Mouse (Mus musculus): ENCODE data around the gene Dnase1. TPM values are rescaled to one million over a fixed set of nuclear protein-coding genes. Genes with fewer than 3 reads are reported as not detected.
A peak's percentile ranks its signal among the peaks of the same experiment; 100 is the strongest.
"Not testable (repeated sequence)": the region's sequence is repeated elsewhere in the genome, so short reads cannot be mapped to it uniquely, and the experiment has no call there.

Dnase1 gene
- polyA plus RNA-seq (2012; rRNA removed), result 50.8 and 415 TPM in 2 replicates

DNA sequence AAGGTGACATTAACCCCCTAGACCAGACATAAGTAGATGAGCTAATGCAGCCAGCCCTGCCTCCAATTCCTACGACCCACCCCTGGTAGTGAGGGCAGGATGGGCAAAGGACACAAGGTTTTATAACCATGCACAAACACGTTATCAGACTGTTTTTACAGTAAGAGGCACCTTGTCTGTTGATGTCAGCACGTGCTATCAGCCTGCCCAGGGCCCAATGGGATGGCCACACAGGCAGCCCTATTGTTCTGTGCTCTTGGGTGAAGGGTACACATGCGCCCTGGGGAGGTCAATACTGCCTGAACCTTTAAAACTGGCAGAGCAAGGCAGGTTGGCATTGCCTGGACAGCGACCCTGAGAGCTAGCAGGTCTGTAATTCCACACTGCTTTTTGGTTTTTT is at the start of gene Dnase1:
Dnase1 (plus strand) TSS at position 136 of the 400 bp plus-strand sequence.
- no peak for DNase-seq (ENCODE audit: low read depth, low spot score)
- WGBS, result 45% methylated on average over 5 of the region's 5 CpGs

DNA sequence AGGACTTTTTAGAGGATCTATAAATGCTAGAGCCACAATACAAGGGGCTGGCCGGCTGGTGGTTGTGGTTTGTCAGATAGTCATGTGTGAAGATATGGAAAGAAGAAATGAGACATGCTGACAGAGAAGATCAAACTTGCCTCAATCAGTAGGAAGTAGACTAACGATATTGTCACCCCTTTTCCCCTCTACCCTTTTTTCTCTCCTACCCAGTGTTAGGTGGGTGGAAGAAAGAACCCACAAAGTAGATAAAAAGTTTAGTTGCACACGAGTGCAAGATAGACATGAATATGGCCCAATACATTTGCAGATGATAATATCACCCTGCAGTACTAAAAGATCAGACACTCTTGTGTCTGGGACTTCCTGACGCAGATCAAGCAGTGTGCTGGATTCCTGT is 48.3 kb upstream of the Dnase1 start:
- WGBS, result 84% methylated on average over 4 of the region's 4 CpGs
- no peak for DNase-seq (ENCODE audit: low read depth, low spot score)

DNA sequence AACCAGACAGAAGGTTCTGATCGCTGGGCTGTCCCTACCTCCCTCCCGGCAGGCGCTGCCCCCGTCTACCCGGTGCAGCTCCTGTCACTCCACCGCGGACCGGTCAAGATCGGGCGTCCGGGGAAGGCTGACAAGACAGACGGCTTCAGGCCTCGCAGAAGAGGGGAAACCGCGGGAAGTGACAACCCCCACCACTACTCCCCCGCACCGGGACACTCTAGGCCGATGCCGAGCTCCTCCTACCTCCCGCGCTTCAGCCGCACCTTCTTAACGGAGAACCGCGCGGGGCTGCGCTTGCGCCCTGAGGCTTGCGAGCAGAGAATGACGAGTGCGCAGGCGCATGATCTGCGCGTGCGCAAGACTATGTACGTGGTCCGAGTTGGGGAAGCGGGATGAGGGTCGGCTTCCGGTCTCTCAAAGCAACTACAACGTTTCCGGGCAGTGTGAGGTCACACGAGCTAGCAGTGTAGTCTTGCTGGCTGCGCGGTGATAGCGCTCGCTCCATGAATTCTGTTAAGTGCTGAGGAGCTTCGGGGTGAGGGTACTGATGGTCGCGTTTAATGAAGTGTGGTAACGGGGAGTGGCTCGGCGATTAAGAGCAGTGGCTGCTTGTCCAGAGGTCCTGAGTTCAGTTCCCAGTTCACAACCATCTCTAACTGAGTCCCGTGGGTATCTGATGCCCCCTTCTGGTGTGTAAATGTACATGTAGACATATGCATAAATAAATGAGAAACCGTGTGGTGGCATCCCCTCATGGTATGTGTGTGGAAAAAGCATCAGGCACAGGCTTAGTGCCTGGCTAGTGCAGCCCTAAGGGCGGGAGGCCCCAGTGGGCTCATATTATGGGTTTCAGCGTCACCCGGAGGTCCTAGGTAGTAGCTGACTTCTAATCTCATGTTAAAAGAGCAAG is 33.0 kb upstream of the Dnase1 start, which contains the start of gene Slx4:
Slx4 (minus strand) TSS at position 282 of the 910 bp plus-strand sequence.
- 2% methylated on average over 58 of the region's 58 CpGs for WGBS
- peak; percentile 90 for DNase-seq (ENCODE audit: low read depth, low spot score)

DNA sequence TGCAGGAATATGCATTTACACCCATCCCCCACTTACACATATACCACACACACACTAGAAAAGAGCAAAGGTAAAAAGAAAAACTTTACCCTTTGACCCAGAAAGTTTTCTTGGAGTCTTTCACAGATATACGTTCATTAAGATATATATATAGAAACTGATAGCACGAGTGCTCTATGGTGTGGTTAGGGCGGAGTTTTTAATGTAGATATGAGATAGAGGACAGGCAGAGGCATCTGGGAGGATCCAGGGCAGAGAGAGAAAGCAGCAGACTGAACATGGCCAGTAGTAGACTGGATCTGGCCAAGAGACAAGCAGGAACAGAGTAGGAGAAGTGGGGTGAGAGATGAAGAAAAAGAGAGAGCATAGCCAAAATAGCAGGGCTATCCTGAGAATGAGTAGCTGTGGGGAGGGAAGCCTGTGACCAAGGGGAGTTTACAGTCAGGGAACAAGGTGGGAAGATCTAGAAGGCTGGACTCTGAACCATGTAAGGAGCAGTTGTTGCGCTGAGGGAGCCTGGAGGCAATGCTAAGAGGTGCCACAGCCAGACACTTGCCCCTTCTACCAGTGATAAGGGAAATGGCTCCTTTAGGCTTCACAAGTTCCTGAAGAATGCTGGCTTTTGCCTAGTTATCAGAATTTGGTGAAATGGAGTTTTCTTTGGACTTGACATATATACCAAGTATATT is 23.7 kb upstream of the Dnase1 start:
- WGBS, result 39% methylated on average over 4 of the region's 4 CpGs
- DNase-seq (ENCODE audit: low read depth, low spot score), result no peak

DNA sequence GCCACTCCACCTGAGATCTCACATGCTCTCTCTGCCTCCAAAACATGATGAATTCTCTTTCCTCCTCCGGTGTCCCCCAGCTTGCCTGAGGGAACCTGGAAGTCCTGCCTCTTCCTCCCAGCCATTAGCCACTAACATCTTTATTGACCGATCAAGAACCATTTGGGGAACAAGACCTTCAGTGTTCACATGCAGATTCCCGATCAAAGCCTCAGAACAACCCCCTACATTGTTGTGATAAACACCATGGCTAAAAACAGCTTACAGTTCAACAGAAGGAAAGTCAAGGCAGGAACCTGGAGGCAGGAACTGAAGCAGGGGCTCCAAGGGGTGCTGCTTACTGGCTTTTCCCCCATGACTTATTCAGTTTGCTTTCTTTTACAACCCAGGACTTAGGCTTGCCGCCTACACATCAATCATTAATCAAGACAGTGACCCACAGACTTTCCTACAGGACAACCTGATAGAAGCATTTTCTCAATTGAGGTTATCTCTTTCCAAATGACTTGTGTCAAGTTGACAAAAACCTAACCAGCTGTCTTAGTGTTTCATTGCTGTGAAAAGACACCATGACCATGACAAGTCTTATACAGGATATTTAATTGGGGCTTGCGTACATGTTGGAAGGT is 22.6 kb upstream of the Dnase1 start:
- DNase-seq (ENCODE audit: low read depth, low spot score), result no peak
- WGBS, result 74% methylated on average over 5 of the region's 5 CpGs

DNA sequence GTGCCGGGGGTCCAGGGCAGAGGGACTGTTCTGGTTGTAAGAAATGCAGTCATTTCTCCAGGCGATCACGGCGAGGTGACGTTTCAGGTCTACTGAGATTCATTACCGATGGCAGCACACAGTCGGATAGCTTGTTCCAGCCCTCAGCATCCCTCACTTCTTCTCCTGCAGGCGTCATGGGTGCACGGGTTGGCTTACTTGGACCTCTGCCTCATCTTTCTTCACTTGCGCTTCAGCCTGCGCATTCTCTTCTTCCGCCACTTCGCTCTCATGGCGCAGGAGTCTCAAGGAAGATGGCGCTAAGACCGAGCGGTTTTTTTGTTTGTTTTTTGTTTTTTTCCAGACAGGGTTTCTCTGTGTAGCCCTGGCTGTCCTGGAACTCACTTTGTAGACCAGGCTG is 20.0 kb upstream of the Dnase1 start:
- WGBS, result 81% methylated on average over 17 of the region's 17 CpGs
- not testable (repeated sequence) for DNase-seq (ENCODE audit: low read depth, low spot score)

DNA sequence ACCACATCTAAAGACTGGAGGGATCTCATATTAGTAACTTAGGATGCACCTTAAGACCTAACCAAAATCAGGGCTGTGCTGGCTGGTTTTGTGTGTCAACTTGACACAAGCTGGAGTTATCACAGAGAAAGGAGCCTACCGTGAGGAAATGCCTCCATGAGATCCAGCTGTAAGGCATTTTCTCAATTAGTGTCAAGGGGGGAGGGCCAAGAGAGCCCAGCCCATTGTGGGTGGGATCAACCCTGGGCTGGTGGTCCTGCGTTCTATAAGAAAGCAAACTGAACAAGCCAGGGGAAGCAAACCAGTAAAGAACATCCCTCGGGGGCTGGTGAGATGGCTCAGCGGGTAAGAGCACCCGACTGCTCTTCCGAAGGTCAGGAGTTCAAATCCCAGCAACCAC is 19.3 kb upstream of the Dnase1 start:
- WGBS, result 77% methylated on average over 6 of the region's 6 CpGs
- DNase-seq (ENCODE audit: low read depth, low spot score), result not testable (repeated sequence)

DNA sequence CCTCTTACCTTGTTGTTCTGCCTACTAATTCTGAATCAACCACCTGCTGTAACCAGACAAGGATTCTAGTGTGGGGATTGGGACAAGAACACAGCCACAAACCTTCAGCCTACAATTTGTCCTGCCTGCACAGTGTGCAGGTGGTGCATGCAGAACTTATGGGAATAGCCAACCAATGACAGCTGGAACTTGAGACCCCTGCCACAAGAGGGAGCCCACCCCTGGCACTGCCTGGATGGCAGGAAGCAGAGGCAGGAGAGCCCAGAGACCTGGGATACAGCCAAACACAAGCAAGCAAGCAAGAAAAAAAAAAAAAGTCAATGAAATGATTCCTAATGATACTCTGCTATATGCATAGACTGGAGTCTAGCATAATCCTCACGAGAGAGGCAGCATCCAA is 15.5 kb upstream of the Dnase1 start:
- WGBS, result 81% methylated on average over 1 of the region's 1 CpGs
- no peak for DNase-seq (ENCODE audit: low read depth, low spot score)

DNA sequence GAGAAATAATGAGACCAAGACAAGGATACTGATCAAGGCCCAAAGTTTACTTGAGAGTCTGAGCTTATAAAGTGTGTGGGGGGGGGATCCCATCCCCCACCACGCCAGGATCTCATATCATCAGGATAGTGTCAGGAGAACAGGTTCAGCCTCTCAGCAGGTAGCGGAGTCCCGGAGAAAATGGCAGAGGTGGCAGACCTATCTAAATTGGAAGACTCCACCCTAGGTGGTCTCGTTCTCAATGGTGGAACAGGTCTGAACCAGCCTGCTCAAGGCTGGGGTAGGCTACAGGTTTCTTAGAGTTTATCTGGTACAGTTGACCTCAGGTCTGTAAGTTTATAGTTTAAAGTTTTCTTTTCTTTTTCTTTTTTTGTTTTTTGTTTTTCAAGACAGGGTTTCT is 14.0 kb upstream of the Dnase1 start:
- 75% methylated on average over 4 of the region's 4 CpGs for WGBS

DNA sequence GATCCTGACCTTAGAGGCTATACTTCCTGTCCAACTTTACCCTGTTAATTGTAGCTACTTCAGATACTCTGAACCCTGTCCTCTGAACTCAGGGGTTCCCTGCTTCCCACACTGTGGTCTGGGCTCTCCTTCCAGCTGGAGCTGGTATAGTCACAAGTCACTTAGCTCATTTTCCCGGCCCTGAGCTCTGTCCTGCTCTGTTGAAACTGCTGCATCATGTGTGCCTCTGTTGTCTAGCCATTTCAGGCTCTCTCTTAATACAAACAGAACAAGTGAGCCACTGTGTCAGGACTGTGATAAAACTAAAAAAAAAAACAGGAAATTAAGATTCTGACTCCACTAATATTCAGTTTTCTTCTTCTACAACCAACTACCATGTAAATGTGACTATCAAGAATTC is 10.1 kb upstream of the Dnase1 start:
- 26% methylated on average over 1 of the region's 1 CpGs for WGBS

More for the DNA sequence above, 14.0 kb upstream of the Dnase1 start:
- DNase-seq (ENCODE audit: low read depth, low spot score), result no peak

DNA sequence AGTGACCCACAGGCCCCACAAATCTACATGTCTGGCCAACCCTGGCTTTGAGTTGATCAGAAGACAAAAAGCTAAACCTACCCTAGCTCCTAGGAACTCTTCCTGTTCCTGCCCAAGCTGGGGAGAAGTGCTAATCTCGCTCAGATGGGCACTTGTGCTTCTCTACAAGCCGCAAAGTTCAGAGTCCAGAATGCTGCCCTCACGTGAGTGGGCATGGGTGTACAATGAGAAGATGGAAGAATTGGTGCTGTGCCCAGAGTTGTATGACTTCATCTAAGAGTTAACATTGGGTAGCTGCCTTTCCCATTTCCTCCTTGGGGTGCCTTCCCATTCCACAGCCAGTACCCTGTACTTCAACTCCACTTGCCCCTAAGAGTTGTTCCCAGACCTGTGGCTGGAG is 9.5 kb upstream of the Dnase1 start:
- 34% methylated on average over 3 of the region's 3 CpGs for WGBS
- no peak for DNase-seq (ENCODE audit: low read depth, low spot score)

More for the DNA sequence above, 10.1 kb upstream of the Dnase1 start:
- DNase-seq (ENCODE audit: low read depth, low spot score), result no peak

DNA sequence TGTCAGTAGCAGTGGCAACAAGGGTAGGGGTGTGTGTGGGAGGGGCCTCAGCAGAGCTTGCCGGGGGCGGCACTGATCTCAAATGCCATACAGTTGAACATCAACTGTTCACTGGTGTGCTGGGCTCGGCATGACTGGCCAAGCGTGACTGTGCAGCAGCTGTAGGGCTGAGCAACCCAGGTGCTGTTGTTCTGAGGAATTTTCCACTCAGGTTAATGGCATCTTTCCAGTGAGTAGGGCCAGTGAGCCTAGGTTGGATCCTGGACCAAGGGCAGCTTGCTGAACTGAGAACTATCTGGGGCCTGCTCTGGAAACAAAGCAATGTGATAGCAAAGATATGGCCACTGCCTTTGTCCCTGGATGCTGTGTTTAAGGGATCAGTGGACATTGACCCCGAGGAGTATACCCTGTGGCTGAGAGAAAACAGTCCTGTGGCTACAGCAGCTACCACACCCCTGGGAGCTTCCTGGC is 7.3 kb upstream of the Dnase1 start:
- no peak for DNase-seq (ENCODE audit: low read depth, low spot score)
- 57% methylated on average over 5 of the region's 5 CpGs for WGBS

DNA sequence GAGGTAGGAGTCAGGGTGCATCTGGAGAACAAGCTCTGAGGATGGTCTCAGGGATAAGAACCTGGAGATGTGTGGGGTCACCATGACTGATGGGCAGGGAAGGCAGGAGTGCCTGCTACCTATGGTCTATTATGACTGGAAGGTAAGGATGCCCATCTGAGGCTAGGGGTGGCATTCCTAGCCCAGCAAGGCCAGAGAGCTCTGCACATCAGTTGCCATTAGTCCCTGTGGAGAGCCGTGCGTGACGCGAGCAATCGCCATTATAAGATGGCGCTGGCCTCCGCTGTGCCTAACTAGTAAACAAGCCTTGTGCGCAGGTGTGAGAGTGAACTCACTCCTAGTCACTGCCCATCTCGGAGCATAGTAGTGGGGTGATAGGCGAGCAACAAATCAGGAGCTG is 6.2 kb upstream of the Dnase1 start:
- DNase-seq (ENCODE audit: low read depth, low spot score), result no peak
- WGBS, result 92% methylated on average over 10 of the region's 10 CpGs

DNA sequence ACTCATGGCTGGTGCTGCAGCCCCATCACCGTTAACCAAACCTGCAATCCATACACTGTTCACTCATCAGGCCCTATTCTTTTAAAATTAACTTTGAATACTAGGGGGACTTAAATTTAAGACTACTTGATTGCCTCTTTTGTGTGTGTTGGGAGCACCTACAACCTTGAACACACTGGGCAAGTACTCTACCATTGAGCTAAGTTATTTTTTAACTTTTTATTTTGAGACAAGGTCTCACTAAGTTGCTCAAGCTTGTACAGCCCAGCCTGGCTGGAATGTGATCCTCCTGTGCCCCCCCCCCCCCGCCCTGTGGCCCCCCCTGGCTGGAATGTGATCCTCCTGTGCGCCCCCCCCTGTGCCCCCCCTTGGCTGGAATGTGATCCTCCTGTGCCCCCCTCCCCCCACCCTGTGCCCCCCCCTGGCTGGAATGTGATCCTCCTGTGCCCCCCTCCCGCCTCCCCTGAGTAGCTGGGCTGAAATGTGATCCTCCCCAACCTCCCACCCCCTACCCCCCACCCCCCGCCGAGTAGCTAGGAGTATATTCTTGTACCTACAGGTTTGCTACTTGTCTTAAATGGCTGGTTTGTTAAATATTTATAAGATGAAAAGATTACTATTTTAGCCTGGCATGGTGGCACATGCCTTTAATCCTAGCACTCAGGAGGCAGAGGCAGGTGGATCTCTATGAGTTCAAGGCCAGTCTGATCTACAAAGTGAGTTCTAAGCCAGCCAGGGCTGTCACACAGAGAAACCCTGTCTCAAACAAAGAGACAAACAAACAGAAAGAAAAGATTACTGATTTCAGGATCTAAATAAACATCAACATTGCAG is 5.1 kb upstream of the Dnase1 start:
- WGBS, result 56% methylated on average over 4 of the region's 6 CpGs

DNA sequence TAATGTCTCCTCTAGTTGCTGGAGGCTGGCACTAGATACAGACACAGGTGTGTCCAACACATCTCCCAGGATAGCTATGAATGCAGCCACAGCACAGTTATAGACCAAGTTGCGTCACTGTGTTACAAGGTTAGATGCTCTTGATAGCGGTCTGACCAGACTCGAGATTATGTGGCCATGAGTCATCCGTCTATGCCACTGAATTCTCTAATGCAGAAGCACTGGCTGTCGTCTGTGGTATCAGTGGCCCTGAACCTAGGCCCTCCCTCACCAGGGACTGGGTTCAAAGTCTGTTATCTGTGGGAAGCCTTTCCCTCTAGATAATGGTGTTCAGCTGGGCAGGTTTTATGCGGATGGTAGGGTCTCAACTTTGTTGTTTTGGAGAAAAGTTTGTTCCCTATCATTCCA is 4.4 kb upstream of the Dnase1 start:
- 51% methylated on average over 6 of the region's 6 CpGs for WGBS
- no peak for DNase-seq (ENCODE audit: low read depth, low spot score)

More for the DNA sequence above, 5.1 kb upstream of the Dnase1 start:
- DNase-seq (ENCODE audit: low read depth, low spot score), result no peak

DNA sequence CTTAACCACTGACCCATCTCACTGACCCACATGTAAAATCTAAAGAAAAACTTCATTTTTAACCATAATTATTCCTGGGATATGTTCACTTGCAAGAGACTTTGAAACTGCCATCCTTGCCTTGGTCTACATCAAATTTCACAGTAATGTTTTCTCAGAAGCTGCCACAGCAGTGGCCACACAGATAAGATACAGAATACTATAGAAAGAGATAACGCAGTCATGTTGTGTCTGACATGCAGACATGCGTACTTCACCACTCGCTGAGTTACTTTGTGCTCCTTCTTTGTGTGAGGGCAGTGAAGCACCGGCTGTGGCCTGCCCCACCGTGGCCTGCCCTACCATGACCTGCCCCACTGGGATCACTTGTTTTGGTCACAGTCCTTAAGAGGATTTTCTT is 2.8 kb upstream of the Dnase1 start:
- DNase-seq (ENCODE audit: low read depth, low spot score), result no peak
- 82% methylated on average over 5 of the region's 5 CpGs for WGBS

DNA sequence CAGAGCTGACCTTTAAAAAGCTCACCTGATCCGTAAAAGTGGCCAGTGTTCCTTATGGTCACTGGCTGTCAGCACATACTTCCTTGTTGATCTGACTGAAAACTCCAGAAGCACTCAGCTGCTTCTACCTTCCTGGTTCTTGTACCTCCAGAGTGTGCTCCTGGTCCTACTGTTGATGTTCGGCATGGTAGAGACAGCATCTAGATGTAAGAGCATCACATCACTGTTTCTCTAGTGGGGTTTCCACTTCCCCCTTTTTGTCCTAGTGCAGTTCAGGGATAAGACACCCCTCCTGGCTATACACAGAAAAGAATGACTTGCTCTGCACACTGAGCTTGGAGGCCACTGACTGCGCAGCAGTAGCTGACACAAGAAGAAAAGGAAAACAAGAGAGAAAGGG is 2.3 kb upstream of the Dnase1 start:
- DNase-seq (ENCODE audit: low read depth, low spot score), result no peak
- WGBS, result 71% methylated on average over 3 of the region's 3 CpGs

DNA sequence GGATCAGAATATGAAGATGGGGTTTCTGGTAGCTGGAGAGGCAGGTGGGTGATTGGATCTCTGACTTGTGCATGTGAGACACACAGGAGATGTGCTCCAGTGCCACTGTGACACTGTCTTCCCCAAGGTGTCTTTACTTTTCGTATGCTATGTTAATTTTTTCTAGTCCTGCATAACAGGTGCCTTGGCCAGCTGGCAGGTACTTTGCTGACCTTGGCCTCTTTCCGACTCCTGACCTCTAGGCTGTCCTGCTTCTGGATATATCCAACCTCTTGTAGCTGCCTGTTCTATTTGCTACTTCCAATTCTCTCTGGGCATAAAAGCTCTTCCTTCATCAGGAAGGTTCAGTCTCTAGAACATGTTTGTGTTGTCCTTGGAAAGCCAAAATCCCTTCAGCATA is 1.2 kb upstream of the Dnase1 start:
- DNase-seq (ENCODE audit: low read depth, low spot score), result no peak
- WGBS, result 74% methylated on average over 2 of the region's 2 CpGs

DNA sequence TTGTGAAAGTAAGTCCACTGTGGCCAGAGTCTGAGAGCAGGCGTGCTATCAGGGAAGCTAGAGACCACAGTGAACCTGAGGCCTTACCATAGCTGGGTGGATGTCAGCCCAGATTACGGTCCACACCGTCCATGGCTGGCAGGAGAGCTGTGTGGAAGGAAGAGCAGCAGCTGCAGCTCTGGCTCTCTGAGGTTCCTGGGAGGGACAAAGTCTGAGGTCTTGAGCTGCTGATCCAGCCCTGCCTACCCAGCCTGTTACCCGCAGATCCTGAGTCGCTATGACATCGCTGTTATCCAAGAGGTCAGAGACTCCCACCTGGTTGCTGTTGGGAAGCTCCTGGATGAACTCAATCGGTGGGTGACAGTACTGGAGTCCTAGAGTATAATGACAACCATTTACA is 948 bp downstream of the Dnase1 start:
- WGBS, result 91% methylated on average over 7 of the region's 7 CpGs
- DNase-seq (ENCODE audit: low read depth, low spot score), result no peak

Measured in large intestine, adult 2 months (tissue).